Comparison of ENCODE assay signal across 12 mouse cellular contexts in the genomic region with DNA sequence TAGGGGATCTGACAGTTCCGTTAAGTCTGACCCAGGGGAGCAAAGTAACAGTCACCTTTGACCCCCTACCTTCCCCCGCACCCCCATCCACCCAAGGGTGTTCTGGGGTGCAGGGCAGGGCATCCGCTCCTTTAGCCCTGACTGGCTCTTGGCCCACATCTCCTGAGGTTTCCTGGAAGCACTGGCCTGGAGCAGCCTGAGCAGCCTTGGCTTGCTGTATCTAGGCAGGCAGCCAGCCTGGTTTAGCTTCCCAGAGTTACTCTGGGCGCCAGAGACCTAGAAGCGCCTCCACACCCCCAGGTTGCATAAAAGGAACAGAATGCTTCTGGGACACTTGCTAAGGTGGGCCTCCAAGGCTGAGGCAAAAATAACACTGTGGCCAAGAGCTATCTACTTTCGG. TPM values are rescaled to one million over a fixed set of nuclear protein-coding genes. Genes with fewer than 3 reads are reported as not detected.
A peak's percentile ranks its signal among the peaks of the same experiment; 100 is the strongest.
DNase-seq lines count a peak whose midpoint lies in the region; ATAC-seq and TF ChIP-seq lines count a peak whose summit lies in the region.
"Had no signal": no experiment of that assay in that cellular context is flagged by ENCODE, and none has a peak within 500 bp of the region (broad histone marks: within the 10 kb centered on the region; RNA-seq: fewer than 3 reads in every experiment).

No protein-coding gene starts in this region.

- H3K36me3 ChIP-seq in stomach, postnatal 0 days (ENCODE audit: control insufficient read depth, insufficient read depth, low read length): no peaks in the 10 kb centered on the region

- H3K9me3 ChIP-seq in stomach, postnatal 0 days (ENCODE audit: control insufficient read depth, low read length): no peaks in the 10 kb centered on the region

- no peak for TF ChIP-seq EP300 in stomach, postnatal 0 days (optimal IDR thresholded peaks at IDR 0.05)

- no peak overlapping the region for H3K4me2 ChIP-seq in stomach, postnatal 0 days (replicated peaks; ENCODE audit: low read depth)

- peak; percentile 42; the same call in 1 of the 2 replicates for ATAC-seq in stomach, postnatal 0 days (ENCODE audit: low FRiP score, low TSS enrichment)
- ATAC-seq in inflammation-experienced regulatory T-cells, adult 6 months: no peak

- H3K27me3 ChIP-seq in stomach, postnatal 0 days (ENCODE audit: control insufficient read depth, insufficient read depth, low read length): no peaks in the 10 kb centered on the region

- TF ChIP-seq CTCF in gastrocnemius, adult 2 months (IDR thresholded peaks at IDR 0.05): no peak
- no peak for TF ChIP-seq CTCF in stomach, postnatal 0 days (IDR thresholded peaks at IDR 0.05; ENCODE audit: low read depth)

- no peak overlapping the region for H3K9ac ChIP-seq in stomach, postnatal 0 days (ENCODE audit: low read length)
- H3K9ac ChIP-seq: liver, embryonic 14.5 days had no signal

- DNase-seq in layer of hippocampus, postnatal 10 days (ENCODE audit: low spot score in 2 of 2): peak; percentile 22 to 40
- no peak for DNase-seq in layer of hippocampus, adult 18-20 months (ENCODE audit: low spot score in 2 of 2)
- peak; percentile 89 for DNase-seq in gastrocnemius, adult 2 months
- DNase-seq in kidney, postnatal 14 days: peak; percentile 75
- DNase-seq in stomach, postnatal 0 days (ENCODE audit: low spot score): peak; percentile 18
- no peak for DNase-seq in lung, postnatal 10 days
- DNase-seq in lung, postnatal 4 days: no peak

- no peak overlapping the region for H3K4me3 ChIP-seq in gastrocnemius, adult 2 months
- no peak overlapping the region for H3K4me3 ChIP-seq in stomach, postnatal 0 days (ENCODE audit: low read depth, low read length)

- intact Hi-C loops in gastrocnemius, adult 2 months (cut with DNase I): no loop called here

- no peaks in the 10 kb centered on the region for H3K4me1 ChIP-seq in stomach, postnatal 0 days (replicated peaks; ENCODE audit: control insufficient read depth, insufficient read depth)

- 80% methylated on average over 6 of the region's 6 CpGs for WGBS in stomach, postnatal 0 days

- no peak overlapping the region for H3K27ac ChIP-seq in gastrocnemius, adult 2 months
- no peak overlapping the region for H3K27ac ChIP-seq in stomach, postnatal 0 days (replicated peaks)
- H3K27ac ChIP-seq: liver, embryonic 14.5 days had no signal

RNA-seq across cellular contexts. Expression of a gene that starts 4.8 kb away (rescaled TPM):
- under 1 TPM in 1 of 2 experiments, not detected in 1; 0.13 TPM for total RNA-seq in layer of hippocampus, postnatal 10 days (2021)
- total RNA-seq in layer of hippocampus, adult 18-20 months (2021): not detected
- not detected for total RNA-seq in gastrocnemius, adult 2 months (2021)
- polyA plus RNA-seq in stomach, postnatal 0 days (2015; fragmentation: Nextera tagmentation; extraction: Ambion mirVana): not detected in 2 replicates
- polyA plus RNA-seq in inflammation-experienced regulatory T-cells, adult 6 months (2017; shearing (Covaris generic)): not detected
- polyA plus RNA-seq: large intestine, adult 2 months; neural tube, embryonic 11.5 days; stomach, embryonic 16.5 days had no signal

RNA-seq across cellular contexts. Expression of a gene that starts 41.7 kb away (rescaled TPM):
- not detected for total RNA-seq in layer of hippocampus, postnatal 10 days (2021)
- not detected for total RNA-seq in layer of hippocampus, adult 18-20 months (2021)
- not detected for total RNA-seq in gastrocnemius, adult 2 months (2021)
- polyA plus RNA-seq in stomach, postnatal 0 days (2015; fragmentation: Nextera tagmentation; extraction: Ambion mirVana): 16.1 and 16.9 TPM in 2 replicates
- under 1 TPM in 1 of 3 experiments, not detected in 2; 0.09 TPM for polyA plus RNA-seq in inflammation-experienced regulatory T-cells, adult 6 months (2017; shearing (Covaris generic))
- polyA plus RNA-seq: liver, embryonic 14.5 days; neural tube, embryonic 11.5 days had no signal

RNA-seq across cellular contexts. Expression of a gene that starts 51.4 kb away (rescaled TPM):
- total RNA-seq in layer of hippocampus, postnatal 10 days (2021): 10 to 100 TPM; 88.0 to 92.5 TPM
- 10 to 100 TPM; 96.6 to 99.3 TPM for total RNA-seq in layer of hippocampus, adult 18-20 months (2021)
- total RNA-seq in gastrocnemius, adult 2 months (2021): 10 to 100 TPM; 32.2 to 33.7 TPM
- 106 and 118 TPM in 2 replicates for polyA plus RNA-seq in stomach, postnatal 0 days (2015; fragmentation: Nextera tagmentation; extraction: Ambion mirVana)
- polyA plus RNA-seq in inflammation-experienced regulatory T-cells, adult 6 months (2017; shearing (Covaris generic)): 100 to 1,000 TPM in 1 of 3 experiments, 10 to 100 TPM in 2; 62.0 to 106 (median 82.2) TPM

Comparison
In these comparisons a context has a peak if more than half of its experiments do, and no peak if none do; other contexts are left out.
1. DNase-seq: peak in layer of hippocampus, postnatal 10 days (2 of 2), gastrocnemius, adult 2 months (single experiment), kidney, postnatal 14 days (single experiment) and stomach, postnatal 0 days (single experiment); none in layer of hippocampus, adult 18-20 months (0 of 2), lung, postnatal 10 days (single experiment) and lung, postnatal 4 days (0 of 2).